Mouse (Mus musculus) midbrain, postnatal 0 days (tissue): ENCODE data around the gene Rpl36al. TPM values are rescaled to one million over a fixed set of nuclear protein-coding genes. Genes with fewer than 3 reads are reported as not detected.

Experiments used
- ATAC-seq: fragments of 200-750 bp; cut with Nextera tagmentation; 2 replicates; pipeline ENCODE4 v1.8.0; 2017; ENCODE audit warnings: moderate number of reproducible peaks, mild to moderate bottlenecking, moderate TSS enrichment, moderate library complexity; ENCODE audit not compliant: low FRiP score
- DNase-seq: peaks from one replicate; pipeline ENCODE4 v3.0.0-alpha.2; 2015; ENCODE audit warnings: low spot score
- H3K27ac ChIP-seq: fragments of 300-500 bp; sonication (generic); 2 replicates; pipeline ENCODE4 v1.5.1; 2014; ENCODE audit warnings: low read depth, mild to moderate bottlenecking, low read length, mixed read lengths
- H3K27me3 ChIP-seq: fragments of 300-500 bp; sonication (generic); 2 replicates; pipeline ENCODE4 v1.6.1; 2014; ENCODE audit warnings: low read length, control low read depth, mixed read lengths; ENCODE audit not compliant: insufficient read depth
- H3K36me3 ChIP-seq: fragments of 300-500 bp; sonication (generic); 2 replicates; pipeline ENCODE4 v1.6.1; 2014; ENCODE audit warnings: low read length, control low read depth, mixed read lengths; ENCODE audit not compliant: insufficient read depth
- H3K4me1 ChIP-seq: fragments of 300-500 bp; sonication (generic); 2 replicates; pipeline ENCODE4 v1.6.1; 2014; ENCODE audit warnings: mild to moderate bottlenecking, control low read depth, antibody characterized with exemption, low read length, mixed read lengths; ENCODE audit not compliant: insufficient read depth
- H3K4me2 ChIP-seq: fragments of 300-500 bp; sonication (generic); 2 replicates; pipeline ENCODE4 v1.6.1; 2014; ENCODE audit warnings: low read depth, mild to moderate bottlenecking, low read length, mixed read lengths; ENCODE audit not compliant: poor library complexity, severe bottlenecking
- H3K4me3 ChIP-seq: fragments of 300-500 bp; sonication (generic); 2 replicates; pipeline ENCODE4 v1.5.1; 2014; ENCODE audit warnings: low read depth, mild to moderate bottlenecking, low read length, moderate library complexity
- H3K9ac ChIP-seq: fragments of 300-500 bp; sonication (generic); replicated peaks from 2 replicates; pipeline ENCODE4 v1.6.1; 2014; ENCODE audit warnings: mild to moderate bottlenecking, low read length, moderate library complexity, mixed read lengths; ENCODE audit not compliant: poor library complexity, severe bottlenecking
- H3K9me3 ChIP-seq: fragments of 300-500 bp; sonication (generic); 2 replicates; pipeline ENCODE4 v1.6.1; 2016; ENCODE audit warnings: low read length, control low read depth
- CTCF ChIP-seq: IDR thresholded peaks from 2 replicates; pipeline ENCODE4 v1.5.1; 2016; ENCODE audit warnings: antibody characterized with exemption, mild to moderate bottlenecking
- WGBS: fragments of 180-500 bp; shearing (Covaris S2); extraction: QIAGEN DNeasy Blood & Tissue Kit; methylation state at CpG from one replicate; pipeline ENCODE4 v1.1.7; 2014; 5-methylcytosine and 5-hydroxymethylcytosine counted together
- polyA plus RNA-seq: library from polyadenylated mRNA; unstranded; fragments of >200 nt; fragmentation: Nextera tagmentation; extraction: Ambion mirVana; gene quantifications from 2 replicates; pipeline ENCODE4 v1.2.1, GENCODE M21; 2015
- total RNA-seq: library from RNA; depleted of rRNA; stranded (reverse); fragments of >200 nt; gene quantifications from 2 replicates; pipeline ENCODE4 v1.2.3, GENCODE M21; 2014

Gene Rpl36al
- total and polyA plus RNA-seq, 2 experiments from 2014 or later: 117 to 392 TPM

DNA sequence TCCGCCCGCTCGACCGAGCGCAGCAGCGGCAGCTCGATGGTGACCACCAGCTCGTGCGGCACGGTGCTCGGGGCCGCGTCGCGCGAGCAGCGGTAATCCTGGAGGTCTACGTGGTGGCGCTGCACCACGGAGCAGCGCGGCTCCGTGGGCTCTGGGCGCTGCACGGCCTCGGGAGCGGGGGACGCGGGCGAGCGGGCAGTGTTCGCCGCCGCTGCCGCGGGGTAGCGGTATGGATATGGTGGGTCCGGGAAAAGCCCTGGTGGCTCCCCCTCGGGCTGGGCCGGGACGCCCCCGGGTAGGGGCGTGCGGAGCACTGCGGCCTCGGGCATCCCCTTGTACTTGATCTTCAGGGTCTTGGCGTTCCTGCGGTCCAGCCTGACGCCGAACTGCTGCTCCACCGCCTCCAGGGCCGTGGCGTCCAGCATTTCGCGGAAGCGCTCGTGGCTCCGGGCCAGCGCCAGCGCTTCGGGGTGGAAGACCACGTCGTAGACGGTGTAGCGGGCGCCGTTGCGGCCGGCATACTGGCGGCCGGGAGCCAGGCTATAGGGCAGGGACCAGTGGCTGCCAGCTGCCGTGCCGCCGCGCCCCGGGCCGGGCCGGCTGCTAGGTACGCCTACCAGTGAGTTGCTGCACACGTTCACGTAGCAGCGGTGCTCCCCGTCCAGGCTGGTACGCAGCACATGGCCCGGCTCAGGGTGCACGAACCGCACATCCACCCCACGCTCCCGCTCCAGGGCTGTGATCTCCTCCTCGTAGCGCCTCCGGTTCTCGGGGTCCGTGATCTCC is 13.7 kb upstream of the Rpl36al start:
- Histone ChIP-seq H3K36me3 (no peaks in the 10 kb centered on the region; the same call in 1 of the 2 replicates), H3K27ac (peak overlapping the region; percentile 94), H3K4me3 (peak overlapping the region; percentile 94), H3K9ac (peak overlapping the region; percentile 86), H3K4me1 (peaks cover 3% of the 10 kb centered on the region; the same call in 1 of the 2 replicates), H3K9me3 (no peaks in the 10 kb centered on the region), H3K4me2 (peak overlapping the region; percentile 91), H3K27me3 (no peaks in the 10 kb centered on the region)
- DNase-seq (peak; percentile 36), ATAC-seq (peak; percentile 86)
- 0% methylated on average over 94 of the region's 94 CpGs for WGBS
- TF ChIP-seq CTCF: no peak

DNA sequence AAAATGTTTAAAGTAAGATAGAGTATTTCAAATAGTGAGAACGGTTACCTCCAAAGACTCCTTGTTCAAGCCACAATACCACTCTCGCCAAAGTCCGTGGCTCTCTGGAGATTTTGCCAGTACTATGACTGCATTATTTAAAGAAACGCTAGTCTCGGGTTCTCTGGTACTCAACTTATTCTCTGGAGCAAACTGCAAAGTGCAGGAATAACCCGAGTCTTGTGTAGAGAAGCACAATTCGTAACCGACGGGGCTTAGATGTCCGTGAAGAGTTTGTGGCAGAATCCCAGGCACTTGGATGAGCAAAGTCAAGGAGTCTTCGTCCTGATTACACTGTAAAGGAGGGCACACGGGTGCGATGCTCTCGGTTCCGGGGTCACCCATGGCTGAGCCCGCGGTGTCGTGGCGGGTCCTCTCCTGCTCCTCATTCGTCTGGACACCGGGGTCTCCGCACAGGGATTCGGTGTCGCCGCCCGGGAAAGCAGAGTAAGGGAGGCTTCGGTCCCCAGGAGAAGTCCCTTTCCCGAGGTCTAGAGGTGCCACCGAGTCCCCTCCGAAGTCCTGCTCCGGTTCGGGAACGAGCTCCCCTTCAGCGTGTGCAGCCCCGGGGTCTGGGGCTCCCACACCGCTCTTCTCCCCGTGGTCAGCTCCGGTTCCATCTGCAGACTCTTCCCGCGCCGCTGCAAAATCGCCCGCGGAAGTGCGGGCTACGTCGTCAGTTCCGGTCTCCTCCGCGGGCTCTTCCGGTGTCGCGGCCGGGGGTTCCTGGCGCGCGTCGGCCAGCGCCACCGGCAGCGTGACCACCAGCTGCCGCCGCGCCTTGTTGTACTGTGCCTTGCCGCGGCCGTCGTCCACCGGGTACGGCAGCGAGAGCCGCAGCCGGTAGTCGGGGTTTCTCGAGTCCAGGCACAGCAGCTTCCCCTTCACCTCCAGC is 12.8 kb upstream of the Rpl36al start, which contains the start of gene Gm49383:
Gm49383 (minus strand) TSS at position 661 of the 934 bp plus-strand sequence.
- Histone ChIP-seq H3K4me3 (peak within 1 kb of the TSS; percentile 94), H3K27me3 (no peaks in the 10 kb centered on the region), H3K4me2 (peak within 1 kb of the TSS; percentile 91), H3K4me1 (peaks cover 3% of the 10 kb centered on the region; the same call in 1 of the 2 replicates), H3K27ac (peak within 1 kb of the TSS; percentile 94), H3K36me3 (no peaks in the 10 kb centered on the region; the same call in 1 of the 2 replicates), H3K9ac (peak within 1 kb of the TSS; percentile 86), H3K9me3 (no peaks in the 10 kb centered on the region)
- ATAC-seq (peak; percentile 78), DNase-seq (peak; percentile 88)
- under 1% methylated on average over 75 of the region's 75 CpGs for WGBS
- no peak for TF ChIP-seq CTCF

DNA sequence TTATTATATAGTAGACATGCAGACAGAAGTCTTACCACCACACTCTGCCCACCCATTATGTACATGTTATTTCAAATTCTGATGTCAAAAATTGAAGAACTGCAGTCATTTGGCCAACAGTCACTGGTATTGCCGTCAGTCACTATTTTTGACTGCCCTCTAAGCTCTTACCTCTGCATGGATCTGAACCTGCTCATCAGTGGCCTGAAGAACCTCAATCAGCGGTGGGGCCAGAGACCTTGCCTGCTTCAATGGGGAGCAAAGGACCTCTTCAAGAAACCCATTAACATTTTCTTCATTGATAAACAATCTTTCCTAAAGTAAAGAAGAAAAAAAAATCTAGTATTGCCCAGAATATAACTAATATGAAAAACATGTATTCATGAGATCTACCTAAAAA is 8.8 kb upstream of the Rpl36al start:
- DNase-seq (no peak), ATAC-seq (no peak)
- 91% methylated on average over 2 of the region's 2 CpGs for WGBS
- Histone ChIP-seq H3K4me1 (peaks cover 3% of the 10 kb centered on the region; the same call in 1 of the 2 replicates), H3K4me2 (no peak overlapping the region), H3K9me3 (no peaks in the 10 kb centered on the region), H3K4me3 (no peak overlapping the region), H3K36me3 (no peaks in the 10 kb centered on the region), H3K27me3 (no peaks in the 10 kb centered on the region), H3K9ac (no peak overlapping the region), H3K27ac (no peak overlapping the region)
- TF ChIP-seq CTCF: no peak

DNA sequence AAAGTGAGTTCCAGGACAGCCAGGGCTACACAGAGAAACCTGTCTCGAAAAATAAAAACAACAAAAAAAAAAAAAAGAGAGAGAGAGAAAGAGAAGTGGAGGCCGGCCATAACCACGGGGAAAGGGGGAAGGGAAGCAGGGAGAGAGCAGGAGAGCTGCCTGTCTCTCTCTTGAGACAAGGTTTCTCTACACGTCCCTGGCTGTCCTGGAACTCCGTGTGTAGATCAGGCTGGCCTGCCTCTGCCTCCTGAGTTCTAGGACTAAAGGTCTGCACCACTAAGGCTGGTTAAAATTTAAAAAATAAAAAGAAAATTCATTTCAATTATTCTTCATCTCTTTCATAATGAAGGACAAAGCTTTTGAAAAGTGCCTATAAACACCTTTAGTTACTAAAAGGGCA is 7.5 kb upstream of the Rpl36al start:
- Histone ChIP-seq H3K4me1 (peaks cover 7% of the 10 kb centered on the region; the same call in 1 of the 2 replicates), H3K4me3 (no peak overlapping the region), H3K9me3 (no peaks in the 10 kb centered on the region), H3K36me3 (no peaks in the 10 kb centered on the region), H3K27ac (no peak overlapping the region), H3K27me3 (no peaks in the 10 kb centered on the region), H3K4me2 (no peak overlapping the region), H3K9ac (no peak overlapping the region)
- TF ChIP-seq CTCF: no peak
- WGBS: 92% methylated on average over 5 of the region's 5 CpGs
- DNase-seq: no peak
- no peak for ATAC-seq

DNA sequence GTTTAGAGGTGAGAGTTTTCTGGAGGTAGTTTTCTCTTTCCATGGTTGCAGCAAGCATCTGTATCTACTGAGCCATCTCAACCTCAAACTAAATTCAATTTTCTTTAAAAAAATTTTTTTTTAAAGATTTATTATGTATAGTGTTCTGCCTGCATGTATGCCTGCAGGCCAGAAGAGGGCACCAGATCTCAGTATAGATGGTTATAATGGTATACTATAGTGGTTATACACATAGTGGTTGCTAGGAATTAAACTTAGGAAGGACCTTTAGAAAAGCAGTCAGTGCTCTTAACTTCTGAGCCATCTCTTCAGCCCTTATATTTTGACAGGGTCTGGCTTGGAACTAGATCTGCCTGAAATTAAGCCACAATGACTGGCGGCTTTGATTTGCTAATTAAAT is 6.6 kb upstream of the Rpl36al start:
- peak; percentile 64 for TF ChIP-seq CTCF
- no peak overlapping the region for H3K4me3 ChIP-seq
- H3K4me1 ChIP-seq: peaks cover 8% of the 10 kb centered on the region; the same call in 1 of the 2 replicates
- WGBS: 100% methylated on average over 1 of the region's 1 CpGs
- no peaks in the 10 kb centered on the region for H3K9me3 ChIP-seq
- no peak for ATAC-seq
- H3K4me2 ChIP-seq: no peak overlapping the region
- no peaks in the 10 kb centered on the region for H3K36me3 ChIP-seq
- H3K27ac ChIP-seq: no peak overlapping the region
- no peaks in the 10 kb centered on the region for H3K27me3 ChIP-seq
- H3K9ac ChIP-seq: no peak overlapping the region
- no peak for DNase-seq
